Mouse (Mus musculus) cerebellum, postnatal 4 days (tissue): Measurements from ENCODE around the gene Sash3.
A peak's percentile ranks its signal among the peaks of the same experiment; 100 is the strongest.

ENCODE experiments used
- DNase-seq, 2 experiments: peaks; one replicate each; pipeline ENCODE4 v3.0.0; 2022; ENCODE audit warnings: low spot score in 2 of 2, mixed read lengths in 1 of 2

Gene Sash3

DNA sequence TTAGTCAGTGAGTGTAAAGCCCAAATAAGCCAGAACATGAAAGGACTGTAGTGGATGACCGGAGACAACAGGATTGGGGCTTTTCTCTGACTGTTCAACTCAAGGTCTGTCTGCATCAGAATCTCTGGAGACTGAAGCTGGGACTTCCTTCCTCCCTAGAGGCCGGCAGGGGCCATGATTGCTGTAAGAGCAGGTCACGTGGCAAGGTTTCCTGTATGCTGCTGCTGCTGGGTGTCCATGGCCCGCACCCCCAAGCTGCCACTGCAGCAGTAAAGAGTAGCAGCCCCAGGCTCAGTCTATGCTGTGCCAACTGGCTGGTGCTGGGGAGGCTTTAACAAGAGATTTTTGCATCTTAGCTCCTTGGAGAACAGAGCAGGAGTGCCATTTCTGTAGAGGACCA is at the start of gene Sash3:
Gene Sash3 (plus strand): TSS at position 175 of the 400 bp plus-strand sequence.
- no peak for DNase-seq

DNA sequence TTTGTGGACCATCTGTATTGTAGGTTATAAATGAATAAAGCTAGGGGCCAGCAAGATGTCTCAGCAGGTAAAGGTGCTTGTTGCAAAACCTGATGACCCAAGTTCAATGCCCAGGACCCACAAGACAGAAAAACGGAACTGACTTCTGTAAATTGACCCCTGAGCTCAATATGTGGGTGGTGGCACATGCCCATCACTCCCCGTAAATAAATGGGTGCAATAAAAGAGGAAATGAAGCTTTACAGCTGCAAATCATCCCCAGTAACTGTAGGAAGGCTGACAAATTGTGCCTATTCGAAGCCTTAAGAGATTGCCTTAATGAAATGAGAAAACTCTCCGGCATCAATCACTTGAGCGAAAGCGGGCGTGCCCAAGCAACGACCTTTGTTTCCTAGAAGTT is 49.7 kb upstream of the Sash3 start:
- DNase-seq: no peak

DNA sequence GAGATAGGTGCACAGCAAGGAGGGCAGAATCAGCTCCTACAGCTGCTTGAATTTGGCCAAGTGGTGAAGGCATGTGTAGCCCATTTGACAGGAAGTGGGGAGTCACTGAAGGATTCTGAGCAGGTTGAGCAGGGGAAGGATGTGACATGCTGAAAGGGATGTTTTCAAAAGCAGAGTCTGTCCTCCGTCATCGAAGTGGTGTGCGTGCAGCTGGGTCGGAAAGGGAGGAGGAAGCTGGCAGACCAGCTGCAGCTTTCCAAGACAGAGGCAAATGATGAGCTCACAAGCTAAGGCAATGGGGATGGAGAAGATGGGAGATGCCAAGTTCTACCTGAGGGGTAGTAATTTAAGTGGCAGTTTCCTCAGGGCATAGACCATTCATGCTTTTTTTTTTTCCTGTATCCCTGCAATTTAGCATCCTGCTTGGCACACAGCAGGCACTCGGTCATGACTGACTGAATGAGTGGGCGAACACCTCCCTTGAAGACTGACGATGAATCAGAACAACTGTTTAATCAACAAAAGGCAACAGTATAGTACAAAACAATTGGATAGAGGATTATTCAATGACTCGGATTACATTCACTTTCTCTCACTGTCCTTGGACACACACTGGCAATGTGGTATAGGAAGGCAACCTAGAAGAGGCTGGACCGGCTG is 47.6 kb upstream of the Sash3 start:
- no peak for DNase-seq

DNA sequence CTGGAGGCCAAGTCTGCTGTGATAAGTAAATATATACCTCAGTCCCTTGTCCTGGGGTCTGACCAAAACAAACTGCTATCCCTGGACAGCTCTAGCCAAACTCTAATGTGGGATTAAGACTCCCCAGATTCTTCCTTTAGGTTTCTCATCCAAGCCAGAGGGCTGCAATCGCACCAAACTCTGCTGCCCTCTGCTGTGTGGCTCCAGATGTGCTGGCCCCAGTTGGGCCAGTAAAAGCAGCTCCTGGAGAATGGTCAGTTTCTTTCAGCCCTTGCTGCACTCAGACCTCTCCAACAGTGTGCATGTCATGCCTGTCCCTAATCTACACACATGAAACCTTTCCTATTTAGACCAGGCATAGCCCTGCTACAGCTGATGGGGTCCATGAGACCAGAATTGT is 46.4 kb upstream of the Sash3 start:
- DNase-seq: no peak

DNA sequence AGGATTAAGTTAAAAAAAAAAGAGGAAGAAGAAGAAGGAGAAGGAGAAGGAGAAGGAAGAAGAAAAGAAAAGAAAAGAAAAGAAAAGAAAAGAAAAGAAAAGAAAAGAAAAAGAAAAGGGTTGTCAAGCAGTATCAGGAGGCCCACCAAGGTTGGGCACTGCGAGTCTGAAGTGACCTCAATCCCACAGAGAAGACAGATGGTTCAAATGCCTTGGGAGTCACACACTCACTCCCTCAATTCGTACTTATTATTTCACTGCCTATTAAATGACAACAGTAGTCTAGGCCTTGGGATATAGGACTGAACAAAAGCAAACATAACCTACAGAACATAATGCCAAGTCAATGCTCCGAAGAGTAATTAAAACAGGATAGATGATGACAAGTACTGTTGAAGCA is 43.0 kb upstream of the Sash3 start:
- no peak for DNase-seq

DNA sequence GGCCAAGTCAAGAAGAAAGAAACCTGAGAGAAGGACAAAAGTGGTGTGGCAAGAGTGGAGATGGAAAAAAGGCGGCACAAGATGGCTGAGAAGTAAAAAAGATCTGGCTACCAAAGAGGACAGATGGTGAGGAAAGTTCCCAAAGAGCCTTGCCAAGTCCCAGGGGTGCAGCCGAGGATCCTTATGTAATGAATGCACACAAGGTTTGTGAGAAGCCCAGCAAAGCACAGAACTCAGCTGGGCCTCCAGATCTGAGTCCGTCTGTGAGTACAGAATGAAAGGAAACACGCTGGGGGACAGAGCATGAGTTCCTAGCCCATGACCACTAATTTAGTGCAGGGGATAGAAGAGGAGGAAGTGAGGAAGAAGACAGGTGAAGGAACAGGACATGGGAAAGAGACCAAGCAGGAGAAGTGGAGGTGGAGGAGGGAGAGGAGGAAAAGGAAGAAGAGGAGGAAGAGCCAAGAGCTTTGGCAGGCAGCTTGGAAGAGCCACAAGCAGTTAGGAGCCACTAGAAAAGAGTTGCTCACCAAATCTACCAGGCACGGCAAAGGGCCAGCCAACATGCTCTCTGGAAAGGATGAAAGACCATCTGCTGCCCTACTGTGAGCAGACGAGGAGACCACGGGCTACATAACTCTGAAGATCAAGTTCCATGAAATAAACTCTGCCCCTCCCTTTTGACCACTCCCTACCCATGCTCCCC is 41.3 kb upstream of the Sash3 start:
- no peak for DNase-seq

DNA sequence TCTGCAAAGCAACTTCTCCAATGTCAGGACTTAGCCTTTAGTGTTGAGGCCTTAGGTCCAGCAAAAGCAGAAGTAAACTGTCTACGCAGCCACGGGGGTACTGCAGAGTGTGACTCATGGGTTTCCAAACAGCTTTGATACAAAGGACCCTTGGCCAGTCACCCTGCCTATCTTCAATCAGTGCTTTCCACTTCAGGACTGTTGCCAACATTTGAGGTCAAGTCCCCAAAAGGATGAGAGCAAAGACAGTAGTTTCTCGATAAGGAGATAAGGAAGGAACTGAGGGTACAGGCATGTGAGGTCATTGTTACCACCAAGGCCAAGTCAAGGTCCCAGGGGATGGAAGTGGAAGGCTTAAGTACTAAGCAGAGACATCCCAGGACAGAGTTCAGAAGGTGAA is 40.0 kb upstream of the Sash3 start:
- DNase-seq: no peak

DNA sequence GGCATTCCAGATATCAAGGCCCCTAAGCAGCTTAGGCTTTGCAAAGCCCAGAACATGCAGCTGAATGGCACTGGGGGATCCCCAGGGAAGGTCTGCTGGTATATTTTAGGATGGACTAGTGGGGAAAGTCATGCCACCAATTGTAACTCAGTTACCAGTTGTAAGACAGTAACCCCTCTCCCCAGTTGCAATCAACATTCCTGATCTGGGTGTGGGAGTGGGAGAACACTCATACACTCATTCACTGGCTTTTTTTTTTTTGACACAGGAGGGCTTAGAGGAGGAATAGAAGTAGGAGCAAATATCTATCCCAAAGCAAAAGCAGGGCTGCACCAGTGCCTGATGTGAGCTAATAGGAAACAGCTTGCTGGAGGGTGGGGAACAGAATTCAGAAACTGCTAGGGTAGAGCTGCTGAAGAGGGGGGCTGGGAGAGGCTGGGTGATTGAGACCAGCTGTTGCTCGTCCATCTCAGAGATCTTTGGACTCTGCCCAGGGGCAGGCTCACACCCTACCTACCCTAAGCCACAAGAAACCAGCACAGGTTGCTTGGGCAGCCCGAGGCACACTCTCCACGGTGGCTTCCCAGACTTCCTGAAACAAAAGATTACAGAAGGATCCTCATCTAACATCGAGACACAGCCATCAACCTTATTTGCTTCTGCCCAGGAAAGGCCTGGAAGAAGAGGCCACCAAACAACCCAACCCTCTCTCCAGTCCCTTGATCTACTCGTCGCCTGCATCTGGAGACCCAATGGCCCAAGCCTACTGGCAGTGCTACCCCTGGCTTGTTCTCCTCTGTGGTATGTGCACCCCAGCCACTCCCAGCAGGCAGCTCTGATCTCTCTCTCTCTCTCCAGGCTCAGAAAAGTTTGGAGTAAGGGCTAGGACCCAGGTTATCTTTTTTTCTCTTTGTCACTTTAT is 37.6 kb upstream of the Sash3 start, which contains the start of gene Xpnpep2:
Gene Xpnpep2 (plus strand): TSS at position 332 of the 922 bp plus-strand sequence.
- DNase-seq: no peak

DNA sequence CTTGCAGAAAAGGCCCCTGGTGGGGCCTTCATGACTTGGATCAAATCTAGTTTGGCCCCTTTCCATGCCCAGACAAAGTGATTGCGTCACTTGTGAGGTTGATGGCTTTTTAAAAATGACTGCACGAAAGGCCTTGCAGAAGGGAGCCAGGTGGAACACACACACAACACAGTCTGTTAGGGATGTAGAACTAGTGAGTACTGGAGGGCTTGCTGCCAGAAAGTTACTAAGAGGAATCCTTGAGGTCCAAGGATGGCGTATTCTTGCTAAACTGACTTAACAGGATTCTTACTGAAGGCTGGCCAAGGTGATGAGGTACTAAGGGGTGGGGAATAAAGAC is 37.0 kb upstream of the Sash3 start:
- no peak for DNase-seq

DNA sequence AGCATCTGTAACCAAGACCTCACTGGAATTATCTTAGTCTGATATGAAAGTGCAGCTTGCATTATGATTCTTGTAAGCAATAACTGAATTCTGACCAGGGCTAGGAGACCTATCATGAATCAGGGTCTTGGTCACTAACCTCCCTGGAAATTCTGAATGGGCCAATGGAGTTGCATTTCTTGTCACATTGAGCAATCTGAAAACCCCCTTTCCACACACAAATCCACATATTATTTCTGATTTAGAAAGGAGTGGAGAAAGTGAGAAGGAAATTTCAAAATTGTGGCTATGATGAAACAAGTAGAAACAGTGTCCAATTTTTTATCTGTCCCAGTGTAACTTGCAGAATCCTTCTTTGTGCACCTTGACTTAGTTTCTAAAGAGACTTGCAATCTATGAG is 26.9 kb upstream of the Sash3 start:
- no peak for DNase-seq

DNA sequence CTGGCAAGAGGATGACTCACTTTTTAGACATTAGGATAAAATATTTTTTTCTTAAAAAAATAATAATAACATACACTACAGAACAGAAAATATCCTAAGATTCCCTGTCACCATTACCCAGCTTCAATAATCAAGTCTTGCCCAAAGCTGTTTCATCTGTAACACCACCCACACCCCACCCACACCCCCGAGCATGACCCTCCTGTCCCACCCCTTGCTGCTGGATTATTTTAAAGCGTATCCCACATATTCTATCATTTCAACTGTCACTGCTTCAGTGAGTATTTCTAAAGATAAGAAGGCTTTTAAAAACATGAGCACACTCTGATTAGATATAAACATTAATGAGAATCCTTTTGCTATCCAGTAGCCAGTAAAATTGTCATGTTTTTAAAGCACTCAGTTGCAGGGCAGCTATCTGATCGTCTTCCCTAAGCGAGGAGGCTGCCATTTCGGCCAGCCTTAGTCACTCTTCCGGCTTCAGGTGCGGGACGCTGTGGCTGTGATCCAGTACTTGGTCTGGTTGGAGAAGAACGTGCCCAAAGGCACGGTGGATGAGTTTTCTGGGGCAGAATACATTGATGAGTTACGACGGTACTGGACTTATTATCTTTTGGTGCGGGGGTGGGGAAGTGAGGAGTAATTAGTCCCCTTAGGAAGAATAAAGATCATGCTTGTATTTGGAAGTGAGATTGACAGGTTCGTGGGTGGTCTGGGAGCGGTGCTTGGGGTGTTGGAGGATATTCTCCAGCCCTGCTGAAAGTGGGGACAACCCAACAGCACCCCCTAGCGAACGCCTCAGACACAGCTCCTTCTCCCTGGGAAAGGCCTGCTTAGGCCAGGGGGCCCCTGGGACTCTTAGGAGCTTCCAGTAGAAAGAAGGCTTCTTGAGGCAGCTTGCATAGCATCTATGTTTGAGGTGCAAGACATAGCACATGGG is 21.8 kb upstream of the Sash3 start:
- peak; percentile 26 to 55 for DNase-seq

DNA sequence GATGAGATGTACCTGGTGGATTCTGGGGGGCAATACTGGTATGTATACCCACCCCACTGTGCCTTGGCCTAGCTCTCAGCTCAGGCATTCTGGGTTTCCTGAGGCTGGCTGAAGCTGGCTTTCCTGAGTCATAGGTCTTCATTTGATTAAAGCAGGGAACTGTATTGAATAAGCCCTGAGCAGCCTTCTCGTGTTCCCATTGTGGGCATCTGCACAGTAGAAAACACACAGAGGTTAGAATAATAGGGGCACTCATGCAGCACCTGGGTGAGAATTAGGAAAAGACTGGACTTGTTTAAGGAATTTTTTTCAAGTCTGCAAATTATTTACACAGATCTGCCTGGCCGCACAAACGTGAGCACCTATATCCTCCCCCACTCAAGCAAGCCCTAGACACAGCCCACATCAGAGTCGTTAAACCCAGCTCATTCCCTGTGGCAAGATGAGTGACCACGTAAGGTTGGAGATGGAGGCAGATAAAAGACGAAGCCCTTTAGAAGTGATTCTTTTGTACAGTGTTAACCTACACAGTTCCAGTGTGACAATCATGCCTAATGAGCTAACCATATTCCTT is 19.2 kb upstream of the Sash3 start:
- DNase-seq: no peak

DNA sequence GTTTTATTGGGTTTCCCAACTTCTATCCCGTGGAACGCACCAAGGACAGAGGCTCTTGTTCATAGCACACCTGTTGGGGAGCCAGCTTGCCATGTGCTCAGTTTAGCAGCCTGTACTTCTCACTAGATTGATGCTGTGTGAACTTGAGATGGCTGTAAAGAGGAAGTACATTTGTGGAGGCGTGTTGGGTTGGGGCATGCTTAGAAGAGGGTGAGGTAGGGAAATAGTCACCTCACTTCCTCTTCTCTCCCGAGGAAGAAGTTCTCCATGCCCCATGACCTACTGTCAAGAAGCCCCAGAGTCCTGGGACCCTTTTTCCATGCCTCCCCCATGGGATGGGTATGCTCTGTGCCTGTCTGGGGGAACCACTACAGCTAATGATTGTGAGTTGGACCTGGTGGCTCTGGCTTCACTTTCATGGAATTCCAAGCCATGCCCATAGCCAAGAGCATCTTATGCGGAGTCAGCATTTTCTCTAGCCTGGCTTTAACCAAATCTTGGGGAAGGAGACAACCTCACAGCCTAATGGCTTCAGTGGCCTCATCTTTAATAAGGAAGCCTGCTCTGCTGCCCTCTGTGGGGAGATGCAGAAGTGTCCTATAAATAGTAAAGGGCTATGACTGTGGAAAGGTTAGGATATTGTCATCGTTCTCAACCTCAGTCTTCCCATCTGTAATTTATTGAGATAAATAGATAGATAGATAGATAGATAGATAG is 18.6 kb upstream of the Sash3 start:
- no peak for DNase-seq

DNA sequence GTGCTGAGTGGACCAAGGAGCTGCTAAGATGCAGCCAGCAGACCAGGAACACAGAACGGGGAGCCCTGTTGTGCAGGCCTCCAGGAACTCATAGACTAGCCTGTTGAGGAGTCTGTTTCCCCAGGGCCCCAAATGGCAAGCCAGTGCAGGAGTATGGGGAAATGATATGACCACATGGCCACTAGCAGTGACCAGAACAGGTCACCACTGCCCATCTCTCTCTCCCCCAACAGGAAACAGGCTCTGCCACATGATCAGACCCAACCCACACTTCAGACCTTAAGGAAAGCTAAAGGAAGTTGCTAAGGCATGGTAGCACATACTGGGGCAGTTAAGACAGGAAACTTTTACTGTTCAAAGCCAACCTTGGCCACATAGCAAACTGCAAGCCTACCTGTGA is 17.1 kb upstream of the Sash3 start:
- no peak for DNase-seq

DNA sequence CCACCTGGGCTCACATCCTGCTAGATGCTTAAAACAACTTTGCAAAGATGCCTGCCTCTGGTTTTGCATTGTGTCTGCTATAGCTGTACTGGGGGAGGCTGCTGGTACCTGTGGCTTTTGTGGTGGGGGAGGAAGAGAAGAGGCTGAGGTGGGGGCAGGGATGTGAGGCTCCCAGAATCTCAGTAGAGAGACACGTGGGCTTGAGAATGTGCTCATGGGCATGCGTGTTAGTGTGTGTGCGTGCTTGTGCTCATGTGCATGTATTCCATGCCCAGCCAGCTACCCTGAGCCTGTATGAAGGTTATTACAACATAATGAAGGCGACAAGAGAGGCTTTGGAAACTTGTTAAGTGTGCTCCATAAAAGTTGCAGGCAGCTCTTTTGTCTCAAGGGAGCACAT is 9.3 kb upstream of the Sash3 start:
- no peak for DNase-seq

DNA sequence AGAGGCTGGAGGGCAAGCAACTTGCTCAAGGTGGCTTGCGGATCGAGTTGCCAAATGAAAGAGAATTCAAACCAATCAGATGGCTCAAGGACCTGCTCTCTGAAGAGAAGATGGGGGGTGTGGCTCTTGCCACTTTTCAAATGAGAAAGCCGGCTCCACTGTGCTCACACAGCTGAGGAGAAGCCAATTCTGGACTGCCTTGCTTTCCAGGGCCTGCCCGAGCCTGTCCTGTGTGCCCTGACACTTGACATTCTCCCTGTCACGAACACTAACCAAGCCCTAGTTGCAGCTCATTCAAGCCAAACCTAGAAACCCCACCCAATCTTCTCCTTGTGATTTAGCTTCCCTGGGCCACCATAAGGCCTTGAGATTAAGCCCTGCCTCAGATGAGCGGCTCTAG is 8.2 kb upstream of the Sash3 start:
- no peak for DNase-seq

DNA sequence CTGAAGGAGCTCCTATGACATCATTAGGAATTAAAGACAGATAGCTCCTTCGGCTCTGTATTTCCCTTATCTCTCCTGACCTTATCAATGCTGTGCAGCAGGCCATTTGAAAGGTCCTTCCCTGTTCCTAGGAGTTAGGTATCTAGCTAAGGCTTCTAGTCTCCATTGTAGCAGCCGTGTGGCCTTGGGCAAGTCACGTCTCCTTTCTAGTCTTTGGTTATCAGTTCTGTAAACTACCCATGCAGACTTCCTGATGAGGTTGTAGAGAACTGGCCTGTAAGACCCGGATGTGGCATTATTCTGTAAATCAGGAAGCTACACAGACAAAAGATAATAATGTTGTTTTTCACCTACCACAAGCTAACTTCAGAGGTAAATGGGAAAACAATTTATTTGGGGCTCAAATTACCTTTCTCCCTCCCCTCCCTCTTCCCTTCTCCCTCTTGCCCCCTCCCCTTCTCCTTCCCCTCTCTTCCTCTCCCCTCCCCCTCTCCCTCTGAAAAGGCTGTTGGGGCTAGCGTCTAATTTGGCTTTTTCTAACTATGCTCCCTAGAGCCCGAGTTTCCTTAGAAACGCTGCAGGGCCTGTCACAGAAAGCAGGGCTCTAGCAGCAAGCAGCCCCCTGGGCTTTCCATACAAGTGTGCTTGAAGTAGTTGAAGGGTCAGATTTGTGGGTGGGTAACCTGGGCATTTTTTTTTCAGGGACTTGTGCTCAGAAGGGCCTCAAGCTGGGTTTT is 7.5 kb upstream of the Sash3 start:
- no peak for DNase-seq

DNA sequence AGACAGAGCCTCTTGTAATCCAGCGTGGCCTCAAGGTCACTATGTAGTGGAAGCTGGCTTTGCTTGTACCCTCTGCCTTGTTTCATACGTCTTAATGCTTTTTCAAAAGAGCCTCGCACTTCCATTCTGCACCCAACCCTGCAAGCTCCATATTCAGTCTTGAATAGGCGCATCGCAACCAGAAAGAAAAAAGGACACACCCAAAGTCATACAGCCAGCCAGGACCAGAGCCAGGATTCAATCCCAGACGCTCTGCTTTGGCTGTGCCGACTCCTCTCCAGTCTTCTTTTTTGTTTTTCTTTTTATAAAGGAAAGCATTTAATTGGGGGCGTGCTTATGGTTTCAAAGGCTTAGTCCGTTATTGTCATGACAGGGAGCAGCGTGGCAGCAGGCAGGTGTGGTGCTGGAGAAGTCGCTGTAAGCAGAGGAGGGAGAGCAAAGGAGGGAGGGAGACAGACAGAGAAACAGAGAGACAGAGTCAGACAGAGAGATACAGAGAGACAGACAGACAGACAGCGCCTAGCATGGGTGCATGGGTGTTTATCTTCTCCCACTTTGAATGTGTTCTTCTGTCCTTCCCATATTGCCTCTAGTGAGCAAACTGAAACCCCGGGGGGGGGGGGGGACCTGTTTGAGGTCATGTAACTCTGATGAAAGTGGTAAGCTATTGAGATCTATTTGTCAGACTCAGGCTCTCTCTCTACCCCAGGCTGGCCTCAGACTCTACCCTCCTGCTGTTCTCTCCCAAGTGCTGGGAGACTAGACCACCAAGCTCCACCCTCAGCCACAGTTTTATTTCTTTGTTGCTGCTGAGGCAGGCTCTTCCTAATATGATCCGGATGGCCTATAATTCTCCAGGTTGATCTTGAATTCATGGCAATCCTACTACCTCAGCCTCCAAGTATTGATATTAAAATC is 6.6 kb upstream of the Sash3 start:
- DNase-seq: no peak
